Mouse (Mus musculus): ENCODE data around the gene Banp. TPM values are rescaled to one million over a fixed set of nuclear protein-coding genes. Genes with fewer than 3 reads are reported as not detected.

Gene Banp
- polyA plus RNA-seq, 1 experiment from 2014 or later: 25.4 TPM

DNA sequence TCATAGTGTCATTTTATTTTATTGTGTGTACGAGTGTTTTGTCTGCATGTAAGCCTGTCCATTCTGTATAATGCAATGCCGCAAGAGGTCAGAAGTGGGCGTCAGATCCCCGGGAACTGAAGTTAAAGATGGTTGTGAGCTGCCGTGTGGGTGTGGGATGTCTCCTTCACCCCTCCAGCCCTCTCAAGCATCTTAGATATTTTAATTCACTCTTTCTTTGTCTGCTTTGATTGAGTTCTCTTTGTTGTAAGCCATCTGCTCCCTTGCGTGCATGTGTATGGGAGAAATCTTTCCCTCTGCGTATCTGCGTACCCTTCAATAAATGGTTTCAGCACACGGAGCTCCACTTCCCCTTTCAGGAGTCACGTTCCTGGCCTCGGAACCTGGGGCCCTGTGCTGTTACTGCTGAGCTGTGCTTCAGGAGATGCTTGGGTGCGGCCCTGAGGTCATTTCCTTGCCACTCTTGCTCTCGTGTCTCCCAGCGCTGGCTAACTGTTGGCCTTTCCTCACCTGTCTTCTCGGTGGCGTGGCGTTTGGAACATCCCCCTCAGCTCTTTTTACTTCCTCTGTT, 22.0 kb downstream of the Banp start:
- H3K27me3 ChIP-seq (replicated peaks): no peaks in the 10 kb centered on the region
- peaks cover 38% of the 10 kb centered on the region for H3K4me1 ChIP-seq
- no peak overlapping the region for H3K9ac ChIP-seq
- ATAC-seq: no peak
- no peak overlapping the region for H3K27ac ChIP-seq
- no peak overlapping the region for H3K4me3 ChIP-seq
- 58% methylated on average over 17 of the region's 17 CpGs for WGBS (ENCODE audit: insufficient replicate concordance)
- H3K9me3 ChIP-seq (replicated peaks): no peaks in the 10 kb centered on the region
- peaks cover 38% of the 10 kb centered on the region for H3K36me3 ChIP-seq
- H3K4me2 ChIP-seq: no peak overlapping the region

DNA sequence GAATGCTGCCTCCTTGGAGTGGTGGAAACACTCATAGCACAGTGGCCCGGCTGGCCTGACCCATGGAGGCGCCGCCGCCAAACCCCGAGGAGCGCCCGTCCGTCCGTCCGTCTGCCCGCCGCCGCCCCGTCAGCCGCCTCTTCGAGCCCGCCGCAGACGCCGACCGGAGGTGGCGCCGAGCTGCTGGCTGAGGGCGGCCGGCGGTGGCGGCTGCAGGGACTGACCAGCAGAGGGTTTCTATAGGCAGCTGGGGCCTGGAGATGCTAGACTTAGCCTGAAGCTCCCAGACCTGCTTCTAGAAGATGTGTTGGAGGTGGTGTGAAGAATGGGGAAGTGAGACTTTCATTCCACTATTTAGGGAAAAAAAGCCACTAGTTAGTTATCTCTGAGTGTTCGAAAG, 24.4 kb downstream of the Banp start:
- H3K36me3 ChIP-seq: peaks cover 61% of the 10 kb centered on the region
- H3K9me3 ChIP-seq (replicated peaks): no peaks in the 10 kb centered on the region
- no peak for ATAC-seq
- no peak overlapping the region for H3K4me2 ChIP-seq
- WGBS (ENCODE audit: insufficient replicate concordance): 95% methylated on average over 28 of the region's 28 CpGs
- no peak overlapping the region for H3K4me3 ChIP-seq
- H3K27ac ChIP-seq: no peak overlapping the region
- H3K9ac ChIP-seq: no peak overlapping the region
- H3K27me3 ChIP-seq (replicated peaks): no peaks in the 10 kb centered on the region
- peaks cover 15% of the 10 kb centered on the region for H3K4me1 ChIP-seq

DNA sequence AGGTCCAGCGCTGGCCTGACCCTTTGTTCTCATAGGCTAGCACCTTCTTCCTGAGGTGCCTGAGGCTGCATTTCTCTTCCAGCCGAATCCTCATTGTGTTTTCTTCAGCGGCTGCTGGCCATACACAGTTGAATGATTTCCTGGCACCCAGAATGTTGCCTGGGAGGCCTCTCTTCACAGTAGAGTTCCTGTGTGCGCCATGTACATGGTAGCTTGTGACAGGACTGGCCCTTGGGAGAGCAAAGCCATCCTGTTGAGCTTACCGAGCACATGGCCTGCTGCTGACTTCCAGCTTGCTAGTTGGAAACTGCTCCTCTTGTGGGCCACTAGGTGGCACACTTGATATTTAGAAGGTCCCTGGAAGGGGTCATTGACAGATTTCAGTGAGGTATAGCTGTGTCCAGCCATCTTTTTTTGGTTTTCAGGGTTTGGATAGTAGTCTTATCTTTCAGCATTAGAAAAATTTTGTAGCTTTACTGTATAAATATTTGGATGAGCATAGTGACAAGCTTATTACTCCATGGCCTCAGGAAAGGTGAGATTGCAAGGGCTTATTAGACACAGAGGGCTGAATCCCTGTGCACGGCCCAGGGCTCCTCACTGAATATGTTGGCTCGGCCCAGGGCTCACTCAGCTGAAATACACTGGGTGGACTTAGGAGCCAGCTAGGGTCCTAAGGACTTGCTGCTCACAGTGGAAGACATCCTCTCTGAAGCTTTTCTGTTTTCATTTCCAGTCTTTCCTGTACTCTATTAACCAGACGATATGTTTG, 28.5 kb downstream of the Banp start:
- ATAC-seq: no peak
- Histone ChIP-seq H3K9ac (no peak overlapping the region), H3K4me3 (no peak overlapping the region), H3K4me1 (no peaks in the 10 kb centered on the region), H3K27me3 (replicated peaks) (no peaks in the 10 kb centered on the region), H3K36me3 (peaks cover 91% of the 10 kb centered on the region), H3K9me3 (replicated peaks) (no peaks in the 10 kb centered on the region), H3K4me2 (no peak overlapping the region), H3K27ac (no peak overlapping the region)
- WGBS (ENCODE audit: insufficient replicate concordance): 77% methylated on average over 8 of the region's 8 CpGs

DNA sequence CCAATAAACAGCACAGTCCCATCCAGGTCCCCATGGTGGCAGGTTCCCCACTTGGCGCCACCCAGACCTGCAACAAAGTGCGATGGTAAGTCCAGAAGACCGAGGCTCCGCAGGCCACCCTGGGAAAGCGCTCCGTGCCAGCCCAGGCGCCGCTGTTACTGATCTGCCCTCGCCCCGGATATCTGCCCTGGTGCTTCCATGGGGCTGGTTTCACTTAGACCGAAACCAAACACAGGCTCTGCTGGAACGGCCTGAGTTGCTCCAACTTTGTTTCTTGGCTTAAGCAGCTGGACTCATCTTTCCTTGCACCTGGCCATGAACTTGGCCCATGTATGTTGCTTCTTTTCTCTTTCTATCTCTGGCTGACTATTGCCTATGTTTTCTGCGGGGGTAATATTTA, 29.1 kb downstream of the Banp start:
- Histone ChIP-seq H3K27ac (no peak overlapping the region), H3K4me3 (no peak overlapping the region), H3K27me3 (replicated peaks) (no peaks in the 10 kb centered on the region), H3K9ac (no peak overlapping the region), H3K36me3 (peaks cover 96% of the 10 kb centered on the region), H3K4me2 (no peak overlapping the region), H3K9me3 (replicated peaks) (no peaks in the 10 kb centered on the region), H3K4me1 (no peaks in the 10 kb centered on the region)
- WGBS (ENCODE audit: insufficient replicate concordance): 93% methylated on average over 13 of the region's 13 CpGs
- no peak for ATAC-seq

DNA sequence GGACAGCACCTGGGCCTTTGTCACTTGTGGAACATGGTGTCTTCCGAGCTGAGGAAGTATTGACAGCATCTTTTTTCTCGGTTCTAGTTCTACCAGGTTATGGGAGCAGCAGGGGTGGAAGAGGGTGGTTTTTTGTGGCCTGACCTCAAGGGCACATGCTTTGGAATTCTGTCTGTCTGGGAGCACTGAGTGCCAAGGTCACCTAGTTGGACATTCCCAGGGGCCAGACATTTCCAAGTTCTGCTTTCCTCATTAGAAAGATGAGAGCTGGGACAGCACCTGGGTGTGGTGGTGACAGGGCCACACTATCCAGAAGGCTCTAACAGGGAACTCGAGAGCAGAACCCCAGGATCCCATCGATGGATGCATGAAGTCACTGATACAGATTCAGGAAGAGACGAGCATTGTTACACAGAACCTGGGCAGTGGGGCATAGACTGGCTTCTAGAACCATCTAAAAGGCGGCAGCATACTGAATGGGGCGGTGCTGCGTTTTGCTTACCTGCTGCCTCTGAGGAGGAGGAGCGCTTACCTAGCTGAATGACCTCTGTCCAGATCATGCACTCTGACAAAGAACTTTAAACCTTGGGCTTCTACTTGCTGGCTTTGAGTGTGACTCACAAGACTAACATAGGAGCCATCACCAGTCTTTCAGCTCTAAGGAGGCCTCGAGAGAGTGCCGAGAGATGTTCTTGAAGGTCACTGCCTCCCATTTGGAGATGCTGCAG, 31.4 kb downstream of the Banp start:
- 84% methylated on average over 11 of the region's 11 CpGs for WGBS (ENCODE audit: insufficient replicate concordance)
- H3K4me2 ChIP-seq: no peak overlapping the region
- no peaks in the 10 kb centered on the region for H3K27me3 ChIP-seq (replicated peaks)
- H3K4me1 ChIP-seq: no peaks in the 10 kb centered on the region
- H3K9me3 ChIP-seq (replicated peaks): no peaks in the 10 kb centered on the region
- H3K36me3 ChIP-seq: peaks cover 96% of the 10 kb centered on the region
- no peak overlapping the region for H3K4me3 ChIP-seq
- no peak for ATAC-seq
- H3K9ac ChIP-seq: no peak overlapping the region
- H3K27ac ChIP-seq: no peak overlapping the region

DNA sequence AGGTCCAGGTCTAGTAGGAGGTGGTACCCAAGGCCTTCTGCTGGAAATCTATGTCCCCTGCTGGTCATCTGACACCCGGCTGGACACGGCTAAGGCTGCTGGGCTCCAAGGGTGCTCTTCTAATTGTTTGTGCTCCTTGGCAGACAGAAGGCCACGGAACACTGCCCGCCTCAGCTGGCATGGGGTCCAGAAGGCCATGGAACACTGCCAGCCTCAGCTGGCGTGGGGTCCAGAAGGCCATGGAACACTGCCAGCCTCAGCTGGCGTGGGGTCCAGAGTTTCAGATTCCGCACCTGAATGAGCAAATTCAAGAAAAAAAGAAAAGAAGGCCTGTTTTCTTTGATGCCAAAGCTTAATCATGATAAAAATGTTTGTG, 32.0 kb downstream of the Banp start:
- 88% methylated on average over 7 of the region's 7 CpGs for WGBS (ENCODE audit: insufficient replicate concordance)
- peaks cover 96% of the 10 kb centered on the region for H3K36me3 ChIP-seq

DNA sequence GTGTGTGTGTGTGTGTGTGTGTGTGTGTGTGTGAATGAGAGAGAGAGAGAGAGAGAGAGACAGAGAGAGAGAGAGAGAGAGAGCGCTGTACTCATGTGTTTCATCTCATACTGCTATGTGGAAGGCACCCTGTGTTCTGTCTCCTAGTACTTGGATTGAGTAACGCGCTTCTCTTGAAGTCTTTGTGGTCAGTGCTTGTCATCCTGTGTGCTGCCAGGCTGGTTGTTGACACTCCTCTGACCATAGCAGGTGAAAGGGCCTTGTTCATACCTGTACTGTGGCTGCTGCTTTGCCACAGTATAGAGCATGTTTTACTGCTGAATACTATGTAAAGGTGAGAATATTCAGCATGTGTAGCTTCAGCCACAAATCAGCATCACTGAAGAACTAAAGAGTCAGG, 36.1 kb downstream of the Banp start:
- no peaks in the 10 kb centered on the region for H3K4me1 ChIP-seq
- ATAC-seq: no peak
- no peak overlapping the region for H3K9ac ChIP-seq
- no peak overlapping the region for H3K27ac ChIP-seq
- no peaks in the 10 kb centered on the region for H3K9me3 ChIP-seq (replicated peaks)
- no peak overlapping the region for H3K4me2 ChIP-seq
- WGBS (ENCODE audit: insufficient replicate concordance): 91% methylated on average over 3 of the region's 3 CpGs
- no peak overlapping the region for H3K4me3 ChIP-seq
- H3K36me3 ChIP-seq: peaks cover 100% of the 10 kb centered on the region
- no peaks in the 10 kb centered on the region for H3K27me3 ChIP-seq (replicated peaks)

More for the DNA sequence above, 32.0 kb downstream of the Banp start:
- no peak overlapping the region for H3K4me2 ChIP-seq
- ATAC-seq: no peak
- no peak overlapping the region for H3K4me3 ChIP-seq
- H3K4me1 ChIP-seq: no peaks in the 10 kb centered on the region
- no peak overlapping the region for H3K27ac ChIP-seq
- H3K9me3 ChIP-seq (replicated peaks): no peaks in the 10 kb centered on the region
- no peaks in the 10 kb centered on the region for H3K27me3 ChIP-seq (replicated peaks)
- no peak overlapping the region for H3K9ac ChIP-seq

DNA sequence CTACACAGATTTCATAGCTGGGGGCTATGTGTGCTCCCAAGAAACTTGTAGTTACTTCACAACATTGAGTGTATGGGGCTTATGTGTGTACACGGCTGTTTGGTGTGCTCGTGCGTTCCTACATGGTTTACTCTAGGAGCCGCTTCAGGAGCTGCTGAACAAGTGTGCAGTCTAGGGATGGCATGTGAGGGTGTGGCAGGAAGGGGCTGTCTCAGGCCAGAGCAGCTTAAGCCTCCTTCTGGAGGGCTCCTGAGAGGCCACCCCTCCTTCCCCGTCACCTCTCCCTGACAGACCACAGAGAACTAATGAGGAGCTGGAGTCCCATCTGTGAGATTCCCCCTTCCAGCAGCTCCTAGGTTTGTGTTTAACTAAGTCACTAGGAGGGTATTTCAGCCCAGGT, 38.3 kb downstream of the Banp start:
- WGBS (ENCODE audit: insufficient replicate concordance): 87% methylated on average over 5 of the region's 5 CpGs
- peaks cover 100% of the 10 kb centered on the region for H3K36me3 ChIP-seq
- H3K9ac ChIP-seq: no peak overlapping the region

DNA sequence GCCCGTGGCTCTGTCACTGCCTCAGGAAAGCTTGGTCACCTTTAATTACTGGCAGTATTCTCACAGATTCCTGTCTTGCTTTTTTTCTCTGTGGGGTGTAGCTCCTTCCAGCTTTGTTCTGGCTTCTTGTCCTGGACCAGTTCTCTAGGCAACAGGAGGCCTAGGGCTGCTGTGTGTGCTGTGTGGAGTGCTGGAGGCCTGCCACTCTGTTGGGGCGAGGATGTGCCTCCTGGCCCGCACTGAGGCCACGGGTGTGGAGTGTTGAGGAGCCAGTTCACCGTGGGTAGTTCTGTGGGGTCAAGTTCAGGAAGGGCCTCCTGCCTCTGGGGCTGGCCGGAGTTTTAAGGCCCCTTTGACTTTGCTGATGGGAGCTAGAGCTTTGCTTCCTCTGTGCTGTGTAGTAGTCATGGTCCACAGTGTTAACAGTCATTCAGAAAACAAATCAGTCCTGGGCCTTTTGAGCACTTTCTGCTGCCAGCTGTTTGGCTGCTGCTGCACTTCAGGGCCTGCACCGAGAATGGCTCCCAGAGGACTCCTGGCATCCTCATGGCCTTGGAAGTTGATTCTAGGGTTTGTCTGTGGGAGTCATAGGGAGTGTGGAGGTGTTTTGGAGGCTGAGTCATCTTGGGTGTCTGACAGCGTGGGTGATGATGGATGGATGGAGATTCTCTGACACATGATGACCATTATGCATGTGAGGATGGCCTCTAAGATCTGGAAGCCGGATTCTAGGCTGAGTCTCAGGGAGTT, 41.1 kb downstream of the Banp start:
- Histone ChIP-seq H3K4me2 (no peak overlapping the region), H3K4me1 (peaks cover 6% of the 10 kb centered on the region; the same call in 1 of the 2 replicates), H3K9ac (no peak overlapping the region), H3K4me3 (no peak overlapping the region), H3K27ac (no peak overlapping the region), H3K36me3 (peaks cover 99% of the 10 kb centered on the region), H3K9me3 (replicated peaks) (no peaks in the 10 kb centered on the region), H3K27me3 (replicated peaks) (no peaks in the 10 kb centered on the region)
- 84% methylated on average over 9 of the region's 9 CpGs for WGBS (ENCODE audit: insufficient replicate concordance)
- ATAC-seq: no peak

More for the DNA sequence above, 38.3 kb downstream of the Banp start:
- H3K9me3 ChIP-seq (replicated peaks): no peaks in the 10 kb centered on the region
- no peak overlapping the region for H3K4me2 ChIP-seq
- no peak for ATAC-seq
- no peak overlapping the region for H3K27ac ChIP-seq
- H3K4me1 ChIP-seq: no peaks in the 10 kb centered on the region
- H3K4me3 ChIP-seq: no peak overlapping the region
- H3K27me3 ChIP-seq (replicated peaks): no peaks in the 10 kb centered on the region

DNA sequence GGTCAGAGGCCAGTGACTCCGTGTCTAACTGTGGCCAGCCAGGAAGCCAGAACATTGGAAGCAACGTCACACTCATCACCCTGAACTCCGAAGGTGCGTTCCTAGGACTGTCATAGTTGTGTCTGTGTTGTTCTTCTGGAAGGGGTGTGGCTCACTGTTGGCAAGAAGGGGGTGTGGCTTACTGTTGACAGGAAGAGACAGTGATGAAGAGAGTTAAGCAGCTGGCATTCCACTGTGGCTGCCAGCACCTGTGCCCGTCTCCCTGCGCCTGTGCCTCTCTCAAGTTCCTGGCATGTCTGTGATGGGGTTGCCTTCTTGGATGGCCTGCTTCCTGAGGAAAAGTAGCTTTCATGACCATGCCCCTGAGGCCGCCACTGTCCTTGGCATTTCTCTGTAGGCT, 42.1 kb downstream of the Banp start:
- no peaks in the 10 kb centered on the region for H3K9me3 ChIP-seq (replicated peaks)
- peaks cover 99% of the 10 kb centered on the region for H3K36me3 ChIP-seq
- no peak overlapping the region for H3K27ac ChIP-seq
- WGBS (ENCODE audit: insufficient replicate concordance): 83% methylated on average over 7 of the region's 7 CpGs
- H3K27me3 ChIP-seq (replicated peaks): no peaks in the 10 kb centered on the region
- no peak overlapping the region for H3K4me2 ChIP-seq
- ATAC-seq: no peak
- H3K4me3 ChIP-seq: no peak overlapping the region
- peaks cover 6% of the 10 kb centered on the region; the same call in 1 of the 2 replicates for H3K4me1 ChIP-seq
- H3K9ac ChIP-seq: no peak overlapping the region

DNA sequence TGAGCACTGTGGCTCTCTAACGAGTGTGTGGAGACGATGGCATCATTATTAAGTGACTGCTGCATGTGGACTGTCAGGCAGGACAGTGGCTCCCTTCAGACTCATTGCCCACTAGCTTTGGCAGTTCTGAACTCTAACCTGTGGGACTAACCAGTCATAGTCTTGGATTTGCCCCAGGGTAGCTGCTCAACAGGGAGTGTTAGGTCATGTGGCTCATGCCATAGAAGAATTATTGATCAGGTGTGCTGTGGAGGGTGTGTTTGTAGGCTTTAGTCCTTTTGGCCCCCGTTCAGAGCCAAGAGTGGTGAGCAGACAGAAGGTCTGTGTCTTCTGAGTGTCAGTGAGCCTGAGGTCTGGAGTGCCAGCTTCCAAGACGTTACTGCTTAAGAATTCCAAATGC, 43.4 kb downstream of the Banp start:
- Histone ChIP-seq H3K4me3 (no peak overlapping the region), H3K9me3 (replicated peaks) (no peaks in the 10 kb centered on the region), H3K27me3 (replicated peaks) (no peaks in the 10 kb centered on the region), H3K36me3 (peaks cover 99% of the 10 kb centered on the region), H3K9ac (no peak overlapping the region), H3K4me1 (peaks cover 6% of the 10 kb centered on the region; the same call in 1 of the 2 replicates), H3K4me2 (no peak overlapping the region), H3K27ac (no peak overlapping the region)
- WGBS (ENCODE audit: insufficient replicate concordance): 78% methylated on average over 4 of the region's 4 CpGs
- no peak for ATAC-seq

DNA sequence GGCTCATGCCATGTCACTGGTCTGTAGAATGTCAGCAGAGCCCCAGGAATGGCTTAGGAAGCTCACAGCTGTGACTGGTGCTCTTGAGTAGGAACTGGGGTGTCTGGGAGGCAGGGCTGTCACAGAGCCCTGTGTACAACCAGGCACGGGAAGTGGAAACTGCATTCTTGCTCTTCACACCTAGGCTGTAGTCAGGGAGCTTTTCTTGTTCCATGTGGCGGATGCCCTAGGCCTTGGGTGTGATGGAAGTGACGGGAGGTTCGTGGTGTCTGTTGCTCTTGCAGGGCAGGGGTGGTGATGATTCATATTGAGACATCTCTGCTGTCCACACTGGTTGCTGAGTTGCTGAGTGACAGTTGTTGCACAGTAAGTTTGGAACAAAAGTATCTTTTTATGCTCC, 45.6 kb downstream of the Banp start:
- H3K9me3 ChIP-seq (replicated peaks): no peaks in the 10 kb centered on the region
- H3K4me2 ChIP-seq: no peak overlapping the region
- no peak overlapping the region for H3K27ac ChIP-seq
- no peak overlapping the region for H3K9ac ChIP-seq
- peaks cover 99% of the 10 kb centered on the region for H3K36me3 ChIP-seq
- H3K27me3 ChIP-seq (replicated peaks): no peaks in the 10 kb centered on the region
- no peak for ATAC-seq
- H3K4me3 ChIP-seq: no peak overlapping the region
- WGBS (ENCODE audit: insufficient replicate concordance): 79% methylated on average over 4 of the region's 4 CpGs
- H3K4me1 ChIP-seq: peaks cover 6% of the 10 kb centered on the region; the same call in 1 of the 2 replicates
